Mouse (Mus musculus) neutrophil, adult 5-6 weeks (primary cell): Measurements from ENCODE around the gene Efna5. TPM values are rescaled to one million over a fixed set of nuclear protein-coding genes. Genes with fewer than 3 reads are reported as not detected.

Experiments
- ATAC-seq: fragments of 151-379, 151-347 bp; 2 replicates; pipeline ENCODE4 v1.8.0; 2017; ENCODE audit warnings: mild to moderate bottlenecking, moderate TSS enrichment; ENCODE audit not compliant: insufficient number of reproducible peaks, poor library complexity, low FRiP score, severe bottlenecking; ENCODE audit errors: extremely low read depth
- total RNA-seq: library from RNA; stranded (forward); fragments of 200-1000 nt; gene quantifications from 2 replicates; pipeline ENCODE4 v1.2.3, GENCODE M21; 2017

The Efna5 gene
- total RNA-seq, 1 experiment from 2014 or later, result not detected

GRCm38 (mm10) chr17:62681726-62682125, 199.4 kb downstream of the Efna5 start:
- no peak for ATAC-seq

- no peak for ATAC-seq
Observed at GRCm38 (mm10) chr17:62680737-62681136, 200.4 kb downstream of the Efna5 start.

GRCm38 (mm10) chr17:62676832-62677231, 204.3 kb downstream of the Efna5 start:
- no peak for ATAC-seq

GRCm38 (mm10) chr17:62676409-62676808, 204.7 kb downstream of the Efna5 start:
- ATAC-seq, result no peak

- no peak for ATAC-seq
Observed at GRCm38 (mm10) chr17:62675811-62676255, 205.3 kb downstream of the Efna5 start.

GRCm38 (mm10) chr17:62672068-62672467, 209.0 kb downstream of the Efna5 start:
- no peak for ATAC-seq

- ATAC-seq, result no peak
Observed at GRCm38 (mm10) chr17:62666761-62667160, 214.4 kb downstream of the Efna5 start.

- ATAC-seq, result no peak
Observed at GRCm38 (mm10) chr17:62665823-62666222, 215.3 kb downstream of the Efna5 start.

- no peak for ATAC-seq
Observed at GRCm38 (mm10) chr17:62664709-62665108, 216.4 kb downstream of the Efna5 start.

GRCm38 (mm10) chr17:62661801-62662200, 219.3 kb downstream of the Efna5 start:
- no peak for ATAC-seq

- no peak for ATAC-seq
Observed at GRCm38 (mm10) chr17:62659501-62660175, 221.5 kb downstream of the Efna5 start.

GRCm38 (mm10) chr17:62657832-62658630, 223.1 kb downstream of the Efna5 start:
- no peak for ATAC-seq

- no peak for ATAC-seq
Observed at GRCm38 (mm10) chr17:62657051-62657450, 224.1 kb downstream of the Efna5 start.

- no peak for ATAC-seq
Observed at GRCm38 (mm10) chr17:62656591-62656990, 224.5 kb downstream of the Efna5 start.

GRCm38 (mm10) chr17:62655819-62656355, 225.2 kb downstream of the Efna5 start:
- no peak for ATAC-seq

GRCm38 (mm10) chr17:62652451-62652850, 228.7 kb downstream of the Efna5 start:
- no peak for ATAC-seq

- ATAC-seq, result no peak
Observed at GRCm38 (mm10) chr17:62651696-62652095, 229.4 kb downstream of the Efna5 start.

GRCm38 (mm10) chr17:62649293-62649950, 231.7 kb downstream of the Efna5 start:
- ATAC-seq, result no peak

GRCm38 (mm10) chr17:62646836-62647235, 234.3 kb downstream of the Efna5 start:
- no peak for ATAC-seq
